Mouse (Mus musculus): Measurements from ENCODE around the gene Zfp39. TPM values are rescaled to one million over a fixed set of nuclear protein-coding genes. Genes with fewer than 3 reads are reported as not detected.
A peak's percentile ranks its signal among the peaks of the same experiment; 100 is the strongest.
"Not testable (repeated sequence)": the region's sequence is repeated elsewhere in the genome, so short reads cannot be mapped to it uniquely, and the experiment has no call there.

Gene Zfp39
- total RNA-seq, 2 experiments from 2014 or later = 4.7 to 6.7 TPM

DNA sequence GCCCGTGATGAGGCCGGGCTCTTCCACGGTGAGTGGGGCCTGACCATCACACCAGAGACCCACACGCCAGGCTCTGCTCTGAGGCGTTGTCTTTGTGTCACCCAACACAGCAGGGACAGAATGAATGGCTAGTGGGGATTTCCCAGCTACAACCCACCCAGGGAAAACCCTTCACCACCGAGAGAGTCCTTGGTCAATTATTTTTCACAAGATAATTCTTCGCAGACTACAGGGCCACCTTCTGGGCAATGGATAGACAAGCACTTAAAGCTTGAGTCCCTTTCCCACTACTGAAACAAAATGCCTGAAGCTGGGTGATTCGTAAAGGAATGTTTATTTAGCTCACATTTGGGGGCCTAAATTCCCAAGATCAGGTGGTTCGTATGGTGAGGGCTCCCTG, 18.4 kb upstream of the Zfp39 start:
- DNase-seq = no peak

DNA sequence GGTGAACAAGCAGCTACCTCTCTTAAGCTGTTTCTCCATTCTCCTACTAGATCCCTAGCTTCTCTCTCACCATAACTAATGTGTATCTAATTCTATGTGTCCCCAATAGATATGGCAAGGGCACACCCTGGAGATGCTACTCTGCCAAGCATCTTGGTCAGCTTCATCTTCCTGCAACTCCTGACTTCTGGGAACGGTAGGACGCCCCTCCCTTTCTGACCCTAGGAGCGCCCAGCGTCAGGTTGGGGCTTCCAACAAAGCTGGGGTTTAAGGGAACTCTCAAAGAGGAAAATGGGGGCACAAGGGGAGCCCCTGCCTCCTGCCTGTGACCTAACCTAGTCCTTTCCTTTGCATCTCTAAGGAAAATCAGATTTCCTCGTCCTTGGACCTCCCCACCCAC, 14.7 kb upstream of the Zfp39 start:
- no peak for DNase-seq

DNA sequence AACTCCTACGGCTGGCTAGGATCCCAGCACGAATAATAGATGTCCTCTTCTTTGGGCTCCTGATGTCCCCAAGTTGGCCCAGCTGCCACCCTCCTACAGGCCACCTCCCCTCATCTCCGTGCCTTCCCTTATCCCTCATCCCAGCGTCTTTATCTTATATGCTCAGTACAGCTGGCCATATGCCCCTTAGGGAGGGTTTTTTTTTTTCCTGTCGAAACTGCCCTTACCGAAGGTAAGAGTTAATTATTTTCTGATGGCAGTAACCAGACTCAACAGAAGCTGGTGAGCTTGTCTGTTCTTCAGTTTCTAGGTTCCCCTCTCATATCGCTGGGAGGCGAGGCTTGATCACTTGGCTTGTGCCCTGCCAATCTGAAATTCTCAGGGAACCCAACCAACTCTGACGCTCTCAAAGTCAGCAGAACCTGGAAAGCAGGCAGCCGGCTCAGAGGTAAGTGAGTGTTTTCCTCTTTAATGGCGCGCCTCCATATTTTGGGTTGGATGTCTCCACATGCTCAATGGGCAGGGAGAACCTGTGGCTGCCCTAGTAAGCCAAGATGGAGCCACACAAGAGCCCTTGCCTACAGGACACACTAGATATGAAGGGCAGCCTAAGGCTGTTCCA, 13.8 kb upstream of the Zfp39 start, which contains the start of gene Btnl10:
Gene Btnl10 (plus strand): TSS at position 164 of the 622 bp plus-strand sequence.
- no peak for DNase-seq

DNA sequence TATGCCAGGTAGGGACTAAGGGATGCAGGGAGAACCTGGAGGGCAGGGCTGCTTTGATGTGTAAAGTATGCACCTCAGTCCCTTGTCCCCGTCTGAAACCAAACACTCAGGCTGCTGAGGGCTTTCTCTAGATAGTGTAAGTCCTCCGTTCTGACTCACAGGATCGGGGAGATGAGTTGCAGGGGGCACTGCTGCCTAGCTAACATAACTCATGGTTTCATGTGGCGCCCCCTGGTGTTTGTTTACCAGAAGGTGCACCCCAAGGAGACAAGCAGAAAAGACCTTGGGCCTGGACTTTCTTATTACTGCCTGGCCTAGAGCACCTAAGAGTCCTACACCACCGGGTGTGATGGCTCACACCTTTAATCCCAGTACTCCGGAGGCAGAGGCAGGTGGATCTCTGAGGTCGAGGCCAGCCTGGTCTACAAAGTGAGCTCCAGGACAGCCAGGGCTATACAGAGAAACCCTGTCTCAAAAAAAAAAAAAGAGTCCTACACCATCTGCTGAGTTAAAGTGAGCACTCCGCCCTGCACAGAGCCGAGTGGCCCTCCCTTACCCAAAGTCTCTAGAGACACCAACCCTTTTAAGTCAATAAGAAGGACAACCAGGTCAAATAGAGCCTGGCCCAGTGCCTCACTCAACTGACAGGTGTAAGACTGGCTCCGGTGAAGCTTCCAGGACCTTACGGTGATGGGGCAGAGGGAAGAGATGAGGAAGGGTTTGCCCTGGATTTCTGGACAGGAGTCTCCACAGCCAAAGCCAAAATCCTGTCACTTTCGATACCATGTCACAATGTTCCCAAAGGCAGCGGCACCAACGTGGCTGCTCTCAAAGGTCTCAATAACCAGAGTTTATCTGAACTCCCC, 13.1 kb upstream of the Zfp39 start:
- peak; percentile 68 for DNase-seq

DNA sequence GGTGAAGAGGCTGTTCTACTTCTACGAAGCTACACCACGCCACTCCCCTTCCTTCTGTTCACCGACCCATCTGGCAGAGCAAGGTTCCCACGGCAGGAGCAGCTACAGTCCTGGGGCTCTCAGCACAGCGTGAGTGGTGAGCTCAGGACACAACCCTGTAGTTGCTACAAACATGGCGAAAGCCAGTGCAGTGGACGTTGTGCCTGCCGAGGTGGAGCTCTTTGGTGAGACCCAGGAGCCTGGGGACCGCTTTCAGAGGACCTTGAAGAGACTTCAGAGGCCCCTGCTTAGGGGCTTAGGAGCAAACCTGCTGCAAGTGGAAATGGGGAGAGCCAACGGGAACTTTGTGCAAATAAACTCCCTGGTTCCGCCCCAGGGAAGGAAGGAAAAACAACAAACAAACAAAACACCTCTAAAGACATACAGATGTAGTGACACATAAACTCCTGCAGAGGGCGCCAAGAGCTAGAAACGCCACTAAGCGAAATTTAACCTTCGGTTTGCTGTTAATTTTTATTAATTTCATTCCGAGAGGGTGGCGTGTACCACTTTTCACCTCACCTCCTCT, 10.5 kb upstream of the Zfp39 start:
- DNase-seq = peak; percentile 23

DNA sequence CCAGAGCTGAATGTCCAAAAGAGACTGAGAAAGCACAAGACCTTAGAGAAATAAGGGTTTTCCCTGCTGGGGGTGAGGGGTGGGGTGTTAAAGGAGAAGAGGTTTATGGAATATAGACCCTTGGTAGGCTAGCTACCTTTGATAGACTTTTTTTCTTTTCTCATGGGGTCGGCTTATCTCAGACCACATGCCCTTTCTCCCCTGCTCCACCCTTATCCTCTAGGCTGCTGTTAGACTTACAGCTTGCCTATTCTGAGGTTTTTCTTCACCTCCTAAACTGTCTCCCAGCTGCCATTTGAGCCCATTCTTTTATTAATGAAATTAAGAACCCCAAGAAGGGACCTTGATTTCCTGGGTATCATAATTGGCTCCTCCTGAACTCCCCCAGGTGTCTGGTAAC, 9.8 kb upstream of the Zfp39 start:
- no peak for DNase-seq

DNA sequence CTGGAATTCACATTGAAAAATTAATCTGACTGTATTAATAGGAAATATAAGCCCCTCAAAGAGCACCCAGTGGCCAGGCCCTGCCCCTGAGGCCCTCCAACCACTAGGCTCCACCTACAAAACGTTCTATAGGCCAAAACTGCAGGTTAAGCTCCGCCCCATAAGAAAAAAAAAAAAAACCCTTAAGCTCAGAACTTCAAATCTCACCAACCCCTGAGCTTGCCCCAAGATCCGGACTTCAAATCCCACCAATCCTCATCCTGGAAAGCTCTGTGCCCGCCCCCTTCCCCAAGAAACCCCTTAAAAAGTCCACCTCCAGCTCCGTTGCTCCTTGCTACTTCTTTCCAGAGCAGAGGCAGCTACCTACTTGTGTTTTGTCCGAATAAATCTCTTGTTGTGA, 813 bp upstream of the Zfp39 start:
- DNase-seq = no peak

DNA sequence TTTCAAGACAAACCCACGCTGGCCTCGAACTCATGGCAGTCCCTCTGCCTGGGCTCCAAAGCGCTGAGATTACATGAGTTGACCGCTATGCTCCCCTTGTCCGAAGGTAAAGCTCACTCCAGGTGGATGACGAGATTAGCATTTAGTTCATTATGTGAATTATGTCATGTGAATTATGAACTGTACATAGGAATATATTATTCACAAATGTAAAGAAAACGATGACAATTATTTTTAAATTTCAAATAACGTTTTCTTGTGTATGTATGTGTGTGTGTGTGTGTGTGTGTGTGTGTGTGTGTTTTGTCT, 339 bp upstream of the Zfp39 start:
- DNase-seq = no peak

DNA sequence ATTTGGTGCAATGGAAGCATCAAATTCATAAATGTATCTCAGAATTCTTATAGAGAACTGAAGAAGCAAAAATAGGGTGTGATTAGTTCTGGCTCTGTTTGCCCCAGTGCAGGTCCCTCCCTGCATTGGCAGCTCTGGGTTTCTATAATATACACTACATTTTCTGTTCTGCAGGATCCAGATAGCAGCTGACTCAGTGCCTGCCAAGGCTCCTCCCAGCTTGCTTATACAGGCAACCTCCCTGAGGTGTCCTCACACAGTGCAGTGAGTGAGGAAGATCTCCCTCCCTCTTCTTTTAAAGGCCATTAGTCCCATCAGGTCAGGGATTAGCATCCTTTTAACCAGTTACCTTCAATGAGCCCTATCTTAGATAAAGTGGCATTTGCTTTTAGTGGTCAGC, 2.9 kb downstream of the Zfp39 start:
- no peak for DNase-seq

DNA sequence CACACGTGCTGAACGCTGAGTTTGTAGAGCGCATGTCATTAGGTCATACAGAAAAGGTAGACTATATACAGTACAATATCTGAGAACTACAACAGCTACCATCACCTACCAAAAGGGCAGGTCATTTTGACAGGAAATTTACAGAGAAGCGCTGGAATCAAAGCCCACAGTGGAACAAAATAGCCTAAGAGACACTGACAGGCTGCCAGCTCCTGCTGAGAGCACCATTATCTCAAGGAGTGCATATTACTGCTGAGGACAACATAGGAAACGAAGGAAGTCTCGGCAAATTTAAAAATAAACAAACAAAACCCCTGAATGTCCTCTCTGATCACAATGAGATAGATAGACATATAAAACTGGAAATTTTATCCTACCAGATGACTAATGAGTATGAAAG, 6.5 kb downstream of the Zfp39 start:
- no peak for DNase-seq

DNA sequence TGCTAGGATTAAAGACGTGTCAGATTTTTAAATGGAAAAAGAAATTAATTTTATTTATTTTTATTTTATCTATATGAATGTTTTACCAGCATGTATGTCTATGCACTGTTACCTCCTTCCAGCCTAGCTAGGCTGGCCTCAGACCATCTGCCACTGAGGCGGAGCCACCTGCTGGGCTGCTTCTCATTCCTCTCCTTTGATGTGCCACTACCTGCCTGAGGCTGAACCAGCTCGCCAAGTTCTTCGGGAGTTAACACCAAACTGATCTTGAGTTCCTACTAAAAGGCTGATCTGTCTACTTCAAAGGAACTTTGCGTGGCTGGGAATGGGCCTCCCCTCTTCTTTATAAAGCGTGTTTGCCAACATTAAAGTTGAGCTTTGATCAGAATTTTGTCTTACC, 9.6 kb downstream of the Zfp39 start:
- no peak for DNase-seq

DNA sequence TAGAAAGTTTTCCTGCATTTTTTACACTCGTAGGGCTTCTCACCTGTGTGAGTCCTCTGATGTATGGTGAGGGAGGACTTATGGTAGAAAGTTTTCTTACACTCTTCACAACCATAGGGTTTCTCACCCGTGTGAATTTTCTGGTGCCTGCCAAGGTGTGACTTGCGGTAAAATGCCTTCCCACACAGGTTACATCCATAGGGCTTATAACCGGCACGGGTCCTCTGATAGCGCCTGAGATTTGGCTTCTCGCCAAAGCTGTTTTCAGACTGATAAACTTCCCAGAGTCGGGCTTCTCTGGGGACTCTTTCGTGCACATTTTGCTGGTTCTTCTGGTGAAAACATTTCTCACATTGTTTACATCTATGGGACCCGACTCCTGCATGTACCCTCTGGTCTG, 13.5 kb downstream of the Zfp39 start:
- DNase-seq = no peak

DNA sequence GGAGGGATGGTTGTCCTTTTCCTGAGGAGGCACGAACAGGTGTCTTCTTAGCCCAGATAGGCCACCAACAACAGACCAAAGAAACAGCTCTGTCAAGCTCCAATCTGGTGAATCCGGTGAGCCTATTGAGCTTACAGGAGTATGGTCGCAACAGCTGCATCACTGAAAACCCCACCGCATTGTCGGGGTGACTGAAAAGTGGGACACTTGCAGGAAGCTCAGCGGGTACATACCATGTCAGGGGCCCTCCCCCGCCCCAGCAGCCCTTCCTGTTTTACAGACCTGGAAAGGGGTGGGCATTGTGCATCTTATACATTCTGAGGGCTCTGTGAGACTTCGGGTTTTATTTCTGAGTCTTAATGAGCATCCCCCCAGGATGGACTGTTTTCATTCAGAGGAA, 20.3 kb downstream of the Zfp39 start:
- DNase-seq = no peak

DNA sequence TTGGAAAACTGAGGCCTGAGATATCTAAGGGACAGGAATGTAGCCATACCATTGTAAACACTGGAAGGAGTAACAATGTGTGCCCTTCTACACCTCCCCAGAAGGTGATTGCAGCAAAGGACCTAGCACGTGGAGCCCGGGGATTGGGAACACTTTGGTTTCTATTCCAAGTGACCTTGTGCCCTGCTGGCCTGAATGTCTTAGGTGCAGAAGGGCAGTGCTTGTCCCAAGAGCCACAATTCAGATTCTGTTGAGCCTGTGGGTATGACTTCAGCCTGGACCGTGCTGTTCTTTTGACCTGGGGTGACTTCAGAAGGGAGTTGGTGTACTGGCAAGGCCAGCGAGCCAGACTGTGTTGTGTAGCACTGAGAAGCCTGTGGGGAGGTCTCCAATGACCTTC, 33.1 kb downstream of the Zfp39 start:
- DNase-seq = peak; percentile 59

DNA sequence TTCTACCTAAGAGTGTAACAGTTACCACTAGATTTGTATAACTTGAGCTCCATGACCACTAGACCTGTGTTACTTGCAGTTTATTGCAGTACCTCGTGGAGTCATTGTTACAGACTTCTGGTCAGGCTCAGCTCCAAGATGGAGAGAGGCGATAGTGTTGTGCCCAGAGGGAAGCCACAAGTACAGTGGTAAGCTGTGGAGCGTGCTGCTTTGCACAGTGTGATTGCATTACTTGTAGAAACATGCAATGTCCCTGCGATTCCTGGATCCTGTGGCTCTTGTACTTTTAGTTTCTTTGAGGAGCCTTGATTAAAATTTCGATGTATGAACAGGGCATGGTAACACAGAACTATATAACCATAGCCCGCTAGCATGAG, 36.1 kb downstream of the Zfp39 start:
- no peak for DNase-seq

DNA sequence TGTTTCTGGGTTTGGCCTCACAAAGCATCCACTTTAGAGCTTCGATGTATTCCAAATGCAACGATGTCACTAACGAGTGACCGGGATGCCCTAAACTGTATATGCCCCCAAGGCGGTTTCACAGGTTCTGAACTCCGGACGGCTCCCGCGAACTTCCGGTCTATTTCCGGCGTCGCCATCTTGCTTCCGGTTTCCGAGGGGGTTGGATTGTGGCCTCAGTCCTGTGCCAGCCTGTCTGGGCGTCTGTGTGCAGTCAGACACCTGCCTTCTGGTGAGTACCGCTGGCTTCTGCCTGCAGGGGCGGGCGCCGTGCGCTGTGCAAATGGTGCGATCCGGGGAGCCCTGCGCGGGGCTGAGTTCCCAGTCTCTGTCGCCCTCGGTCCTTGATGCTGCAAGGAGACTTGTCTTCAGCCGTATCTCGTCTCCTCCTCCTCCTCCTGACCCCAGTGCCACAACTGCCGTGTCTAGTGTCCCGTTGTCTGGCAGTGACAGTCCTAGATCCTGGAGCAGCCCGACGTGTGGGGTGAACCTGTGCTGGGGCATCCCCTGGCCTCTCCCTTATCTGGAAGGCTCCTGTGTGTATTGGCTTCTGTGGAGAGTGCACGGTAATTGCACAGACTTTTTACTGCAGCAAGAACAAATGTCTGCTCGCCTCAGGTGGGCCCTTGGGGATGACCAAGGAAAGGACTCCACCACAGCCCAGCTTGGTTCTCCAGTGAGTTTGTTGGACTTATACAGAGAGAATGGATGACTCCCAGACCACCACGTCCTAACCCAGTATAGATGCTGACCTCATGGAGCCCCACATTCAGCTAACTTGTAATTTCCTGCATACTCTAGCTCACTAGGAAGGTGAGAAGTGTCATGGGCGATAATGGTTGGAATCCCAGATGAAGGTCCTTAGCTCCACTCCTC, 36.7 kb downstream of the Zfp39 start, which contains the start of gene 2810021J22Rik:
Gene 2810021J22Rik (plus strand): TSS at position 178 of the 915 bp plus-strand sequence.
- peak; percentile 87 for DNase-seq

DNA sequence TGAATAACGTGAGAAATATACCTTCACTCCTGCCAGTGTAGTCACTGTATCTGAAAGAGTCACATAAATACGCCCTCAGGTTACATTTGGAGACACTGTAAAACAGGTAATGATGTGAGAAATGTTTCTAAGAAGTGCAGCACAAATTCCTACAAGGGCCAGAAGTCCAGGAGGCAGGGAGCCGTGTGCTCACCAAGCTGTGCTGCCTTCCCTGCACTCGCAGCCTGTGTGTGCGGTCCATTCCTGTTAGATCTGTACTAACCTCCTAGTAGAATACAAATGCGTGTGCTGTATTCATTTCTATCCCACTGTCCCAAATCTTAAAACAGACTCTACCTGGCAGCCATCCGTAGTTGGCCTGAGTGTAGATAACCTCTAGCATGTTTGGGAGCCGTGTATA, 43.3 kb downstream of the Zfp39 start:
- DNase-seq = no peak

DNA sequence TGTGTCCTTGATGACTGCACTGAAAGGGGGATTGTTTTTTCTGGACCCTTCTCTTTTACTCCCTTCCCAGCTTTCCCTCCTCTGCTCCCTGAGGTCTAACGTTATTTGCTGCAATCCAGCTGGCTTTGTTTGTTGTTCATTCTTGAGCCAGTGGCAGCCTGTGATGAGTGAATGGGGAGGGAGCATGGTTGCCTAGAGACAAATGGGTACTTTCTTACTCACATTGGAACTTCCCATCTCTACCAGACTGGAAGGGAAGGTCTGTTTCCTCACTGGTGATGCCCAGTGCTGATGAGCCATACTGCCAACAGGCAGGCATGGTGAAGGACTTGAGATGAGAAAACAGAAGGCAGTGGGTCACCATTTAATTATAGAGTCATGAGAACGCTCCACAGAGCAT, 54.3 kb downstream of the Zfp39 start:
- no peak for DNase-seq

DNA sequence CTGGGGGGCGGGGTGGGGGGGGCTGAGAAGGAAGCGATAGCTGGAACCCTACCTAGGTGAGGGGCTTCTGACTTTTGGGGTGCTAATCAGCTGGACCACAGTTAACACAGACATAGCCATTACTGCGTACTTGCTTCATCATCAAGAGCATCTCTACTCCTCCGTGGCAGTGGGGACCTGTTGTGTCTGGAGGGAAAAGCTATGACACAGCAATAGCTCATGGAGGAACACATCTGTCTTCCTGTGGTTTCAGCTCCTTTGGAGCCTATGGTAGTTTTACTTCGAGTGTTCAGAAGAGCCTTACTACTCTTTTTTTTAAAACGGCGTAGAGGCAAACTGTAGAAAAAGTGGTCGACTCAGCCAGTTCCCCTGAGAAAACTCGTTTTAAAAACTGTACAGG, 56.4 kb downstream of the Zfp39 start:
- DNase-seq = no peak

DNA sequence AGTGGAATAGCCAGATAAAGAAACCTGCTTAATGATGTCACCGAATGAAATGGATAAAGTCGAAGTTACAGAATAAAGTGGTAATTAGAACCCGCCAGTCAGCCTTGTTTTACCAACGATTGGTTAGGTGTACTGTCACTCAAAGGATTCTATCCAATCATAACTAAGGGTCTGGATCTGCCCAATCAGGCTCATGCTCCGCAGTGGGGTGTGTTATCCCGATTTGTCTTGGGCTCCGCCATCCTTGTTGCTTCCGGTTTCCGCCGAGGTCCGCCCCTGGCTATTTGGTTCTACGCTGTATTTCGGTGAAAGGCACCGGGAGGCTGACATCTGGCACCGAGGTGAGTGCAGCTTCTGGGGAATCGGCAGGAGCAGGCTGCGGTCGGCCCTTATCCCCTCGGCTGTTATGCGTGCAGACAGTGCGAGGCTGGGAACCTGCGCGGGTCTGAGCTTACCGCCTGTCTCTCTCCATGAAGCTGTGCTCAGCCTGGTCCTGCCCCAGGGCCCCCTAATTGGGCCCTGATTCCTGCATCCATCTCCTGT, 57.0 kb downstream of the Zfp39 start, which contains the start of gene Gm12258:
Gene Gm12258 (plus strand): TSS at position 240 of the 543 bp plus-strand sequence.
- DNase-seq = peak; percentile 88

DNA sequence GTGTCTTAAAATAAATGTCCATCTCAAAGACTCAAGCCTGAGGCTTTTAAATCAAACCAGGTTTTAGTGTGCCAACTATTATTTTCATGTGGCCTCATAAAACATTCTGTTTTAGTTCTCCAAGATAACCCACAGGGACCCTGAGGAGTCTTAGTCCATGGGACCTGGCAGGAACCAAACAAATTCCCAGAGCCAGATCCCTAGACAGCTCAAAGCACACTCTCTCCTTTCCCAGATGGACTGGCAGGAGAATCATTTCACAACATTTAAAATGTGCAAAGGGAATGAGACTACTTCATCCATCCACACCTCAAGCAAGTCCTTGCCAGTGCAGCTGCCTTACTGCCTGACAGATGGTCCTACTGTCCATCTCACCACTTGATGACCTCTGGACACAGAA, 65.1 kb downstream of the Zfp39 start, which contains the start of gene Olfr311:
Gene Olfr311 (plus strand): TSS at position 301 of the 400 bp plus-strand sequence.
- DNase-seq = not testable (repeated sequence)
